Mouse (Mus musculus) naive thymus-derived CD4-positive, alpha-beta T cell, adult 2 months (primary cell): ENCODE measurements around the gene Tac4.

Experiments used
- DNase-seq: peaks from one replicate; pipeline ENCODE4 v3.0.0-alpha.2; 2011; ENCODE audit warnings: low read depth

Gene Tac4

GRCm38 (mm10) chr11:95261178-95261751, at the start of gene Tac4:
Gene Tac4 (plus strand): TSS chr11:95261529.
- DNase-seq, result peak; percentile 38

- no peak for DNase-seq
Measured at GRCm38 (mm10) chr11:95213607-95214006, 47.7 kb upstream of the Tac4 start.

- no peak for DNase-seq
Measured at GRCm38 (mm10) chr11:95214305-95214704, 47.0 kb upstream of the Tac4 start.

- DNase-seq, result no peak
Measured at GRCm38 (mm10) chr11:95216193-95216592, 45.1 kb upstream of the Tac4 start.

GRCm38 (mm10) chr11:95219111-95219510, 42.2 kb upstream of the Tac4 start:
- no peak for DNase-seq

- DNase-seq, result no peak
Measured at GRCm38 (mm10) chr11:95223473-95223872, 37.9 kb upstream of the Tac4 start.

- DNase-seq, result no peak
Measured at GRCm38 (mm10) chr11:95224124-95224893, 37.0 kb upstream of the Tac4 start.

GRCm38 (mm10) chr11:95225448-95225847, 35.9 kb upstream of the Tac4 start:
- DNase-seq, result no peak

- DNase-seq, result no peak
Measured at GRCm38 (mm10) chr11:95227467-95227866, 33.9 kb upstream of the Tac4 start.

GRCm38 (mm10) chr11:95231688-95232328, 29.5 kb upstream of the Tac4 start:
- peak; percentile 76 for DNase-seq

GRCm38 (mm10) chr11:95232329-95232696, 29.0 kb upstream of the Tac4 start:
- DNase-seq, result no peak

GRCm38 (mm10) chr11:95238477-95238876, 22.9 kb upstream of the Tac4 start:
- DNase-seq, result no peak

- no peak for DNase-seq
Measured at GRCm38 (mm10) chr11:95242653-95243052, 18.7 kb upstream of the Tac4 start.

- DNase-seq, result no peak
Measured at GRCm38 (mm10) chr11:95245456-95245855, 15.9 kb upstream of the Tac4 start.

- DNase-seq, result no peak
Measured at GRCm38 (mm10) chr11:95247065-95247464, 14.3 kb upstream of the Tac4 start.

GRCm38 (mm10) chr11:95250110-95250509, 11.2 kb upstream of the Tac4 start:
- no peak for DNase-seq

- DNase-seq, result peak; percentile 80
Measured at GRCm38 (mm10) chr11:95251295-95251694, 10.0 kb upstream of the Tac4 start.

GRCm38 (mm10) chr11:95252104-95252503, 9.2 kb upstream of the Tac4 start:
- no peak for DNase-seq

GRCm38 (mm10) chr11:95254165-95254564, 7.2 kb upstream of the Tac4 start:
- DNase-seq, result no peak

- no peak for DNase-seq
Measured at GRCm38 (mm10) chr11:95255747-95256146, 5.6 kb upstream of the Tac4 start.

- peak; percentile 29 for DNase-seq
Measured at GRCm38 (mm10) chr11:95257930-95258329, 3.4 kb upstream of the Tac4 start.

GRCm38 (mm10) chr11:95258490-95258889, 2.8 kb upstream of the Tac4 start:
- DNase-seq, result peak; percentile 82
